Mouse (Mus musculus) midbrain, embryonic 12.5 days (tissue): ENCODE data around the gene 2510039O18Rik. TPM values are rescaled to one million over a fixed set of nuclear protein-coding genes. Genes with fewer than 3 reads are reported as not detected.

Experiments used
- ATAC-seq: fragments of 200-750 bp; cut with Nextera tagmentation; 2 replicates; pipeline ENCODE4 v1.8.0; 2017; ENCODE audit warnings: low read depth, moderate TSS enrichment, moderate library complexity; ENCODE audit not compliant: low FRiP score
- H3K27ac ChIP-seq: fragments of 300-500 bp; sonication (generic); replicated peaks from 2 replicates; pipeline ENCODE4 v1.5.1; 2016; ENCODE audit warnings: mild to moderate bottlenecking
- H3K27me3 ChIP-seq: fragments of 300-500 bp; sonication (generic); 2 replicates; pipeline ENCODE4 v1.6.1; 2016; ENCODE audit warnings: mild to moderate bottlenecking
- H3K36me3 ChIP-seq: fragments of 300-500 bp; sonication (generic); 2 replicates; pipeline ENCODE4 v1.6.1; 2016
- H3K4me1 ChIP-seq: fragments of 300-500 bp; sonication (generic); 2 replicates; pipeline ENCODE4 v1.6.1; 2016
- H3K4me2 ChIP-seq: fragments of 300-500 bp; sonication (generic); replicated peaks from 2 replicates; pipeline ENCODE4 v1.6.1; 2016; ENCODE audit warnings: mild to moderate bottlenecking, moderate library complexity
- H3K4me3 ChIP-seq: fragments of 300-500 bp; sonication (generic); 2 replicates; pipeline ENCODE4 v1.5.1; 2016; ENCODE audit warnings: mild to moderate bottlenecking
- H3K9ac ChIP-seq: fragments of 300-500 bp; sonication (generic); replicated peaks from 2 replicates; pipeline ENCODE4 v1.6.1; 2016; ENCODE audit warnings: mild to moderate bottlenecking, moderate library complexity
- H3K9me3 ChIP-seq: fragments of 300-500 bp; sonication (generic); 2 replicates; pipeline ENCODE4 v1.6.1; 2016; ENCODE audit warnings: mild to moderate bottlenecking
- WGBS: fragments of 180-500 bp; shearing (Covaris S2); methylation state at CpG from one replicate; pipeline ENCODE4 v1.1.7; 2016; 5-methylcytosine and 5-hydroxymethylcytosine counted together
- polyA plus RNA-seq: library from polyadenylated mRNA; unstranded; fragments of >200 nt; fragmentation: Nextera tagmentation; extraction: Ambion mirVana; gene quantifications from 2 replicates; pipeline ENCODE4 v1.2.1, GENCODE M21; 2016

Gene 2510039O18Rik
- polyA plus RNA-seq, 1 experiment from 2014 or later = 21.2 TPM

- 0 out of 2 replicates have a peak, but pooled peaks cover 10% of the 10 kb centered on the region for H3K27me3 ChIP-seq
- H3K27ac ChIP-seq = no peak overlapping the region
- no peaks in the 10 kb centered on the region for H3K9me3 ChIP-seq
- no peak overlapping the region for H3K4me3 ChIP-seq
- peaks cover 23% of the 10 kb centered on the region for H3K4me1 ChIP-seq
- H3K9ac ChIP-seq = no peak overlapping the region; the same call in 1 of the 2 replicates
- no peak overlapping the region for H3K4me2 ChIP-seq
- 41% methylated on average over 5 of the region's 5 CpGs for WGBS
- no peaks in the 10 kb centered on the region for H3K36me3 ChIP-seq
- ATAC-seq = no peak
Measured at GRCm38 (mm10) chr4:147937486-147937885, 3.2 kb upstream of the 2510039O18Rik start.

DNA sequence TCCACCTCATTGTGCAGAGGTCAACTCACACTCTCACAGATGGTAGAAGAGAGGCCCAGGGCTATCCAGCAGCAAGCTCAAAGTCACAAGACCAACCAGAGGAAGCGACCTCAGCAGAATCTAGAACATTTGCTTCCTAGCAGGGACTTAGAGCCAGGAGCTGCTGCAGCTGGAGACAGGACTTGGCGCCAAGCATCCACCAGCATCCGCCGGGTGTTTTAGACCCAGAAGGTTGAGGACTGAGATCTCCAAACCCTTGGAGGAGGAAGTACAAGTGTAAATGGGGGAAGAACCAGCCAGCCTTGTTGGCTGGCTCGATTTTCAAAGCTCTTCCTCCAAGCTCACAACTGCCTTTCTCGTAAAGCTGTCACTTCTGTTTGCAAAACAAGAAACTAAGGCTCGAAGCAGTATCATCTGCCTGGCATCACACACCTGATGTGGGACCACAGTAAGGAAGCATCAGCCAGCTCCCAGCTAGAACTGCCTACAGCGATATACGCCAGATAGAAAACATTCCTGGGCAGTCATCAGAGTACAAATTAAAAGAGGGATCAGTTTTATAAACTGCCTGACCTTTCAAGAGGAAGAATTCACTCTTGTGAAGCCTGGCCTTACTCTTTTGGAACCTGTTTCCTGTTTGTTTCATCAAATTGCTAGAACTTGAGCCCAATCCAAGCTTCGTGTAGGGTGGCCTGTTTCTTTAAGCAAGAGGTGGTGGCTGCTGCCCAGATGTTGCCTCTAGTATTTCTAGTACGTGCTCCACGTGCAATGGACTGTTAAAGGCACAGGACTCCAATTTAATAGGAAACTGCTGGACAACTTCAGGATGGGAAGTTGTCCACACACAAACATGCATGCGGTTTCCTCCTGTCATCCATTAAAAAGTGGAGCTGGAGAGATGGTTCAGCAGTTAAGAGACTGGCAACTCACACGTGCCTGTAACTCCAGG, 2.3 kb upstream of the 2510039O18Rik start:
- Histone ChIP-seq H3K27ac (no peak overlapping the region), H3K9ac (no peak overlapping the region), H3K36me3 (0 out of 2 replicates have a peak, but pooled peaks cover under 1% of the 10 kb centered on the region), H3K9me3 (no peaks in the 10 kb centered on the region), H3K27me3 (0 out of 2 replicates have a peak, but pooled peaks cover 10% of the 10 kb centered on the region), H3K4me2 (no peak overlapping the region), H3K4me1 (peaks cover 33% of the 10 kb centered on the region), H3K4me3 (no peak overlapping the region)
- no peak for ATAC-seq
- WGBS = 80% methylated on average over 14 of the region's 14 CpGs

DNA sequence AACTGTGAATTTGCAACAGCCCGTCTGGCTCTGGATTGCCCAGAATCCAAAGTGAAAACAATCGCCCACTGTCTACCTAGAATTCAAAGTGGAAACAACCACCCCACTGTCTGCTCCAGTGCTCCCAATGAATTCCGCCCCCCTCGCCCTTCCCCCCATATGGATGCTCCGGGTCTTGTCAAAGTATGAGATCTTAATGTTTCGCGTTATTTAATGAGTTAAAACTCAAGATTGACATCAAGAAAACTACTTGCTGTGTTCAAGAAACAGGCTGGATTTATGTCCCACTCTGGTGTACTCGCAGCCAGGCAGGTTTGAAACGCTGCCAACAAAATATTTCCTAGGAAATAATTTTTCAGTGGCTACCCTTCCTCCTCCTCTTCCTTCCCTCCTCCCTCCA, 584 bp upstream of the 2510039O18Rik start:
- Histone ChIP-seq H3K4me3 (no peak overlapping the region), H3K36me3 (peaks cover 17% of the 10 kb centered on the region), H3K27ac (peak overlapping the region; percentile 63; the same call in 1 of the 2 replicates), H3K4me1 (peaks cover 33% of the 10 kb centered on the region), H3K9me3 (no peaks in the 10 kb centered on the region), H3K9ac (no peak overlapping the region), H3K27me3 (0 out of 2 replicates have a peak, but pooled peaks cover 10% of the 10 kb centered on the region), H3K4me2 (peak overlapping the region; percentile 100)
- WGBS = 63% methylated on average over 9 of the region's 9 CpGs
- ATAC-seq = 0 out of 2 replicates have a peak, but pooled peaks have one; percentile 17

- WGBS = 9% methylated on average over 74 of the region's 88 CpGs
- Histone ChIP-seq H3K27ac (peak overlapping the region; percentile 56; the same call in 1 of the 2 replicates), H3K4me3 (peak overlapping the region; percentile 93), H3K4me1 (peaks cover 33% of the 10 kb centered on the region), H3K4me2 (peak overlapping the region; percentile 100), H3K27me3 (0 out of 2 replicates have a peak, but pooled peaks cover 10% of the 10 kb centered on the region), H3K36me3 (peaks cover 29% of the 10 kb centered on the region), H3K9ac (peak overlapping the region; percentile 92), H3K9me3 (no peaks in the 10 kb centered on the region)
- no peak; the same call in 1 of the 2 replicates for ATAC-seq
Measured at GRCm38 (mm10) chr4:147941045-147942020, 638 bp downstream of the 2510039O18Rik start.

GRCm38 (mm10) chr4:147943005-147943404, 2.3 kb downstream of the 2510039O18Rik start:
- peaks cover 45% of the 10 kb centered on the region for H3K36me3 ChIP-seq
- ATAC-seq = no peak
- WGBS = 100% methylated on average over 1 of the region's 1 CpGs

DNA sequence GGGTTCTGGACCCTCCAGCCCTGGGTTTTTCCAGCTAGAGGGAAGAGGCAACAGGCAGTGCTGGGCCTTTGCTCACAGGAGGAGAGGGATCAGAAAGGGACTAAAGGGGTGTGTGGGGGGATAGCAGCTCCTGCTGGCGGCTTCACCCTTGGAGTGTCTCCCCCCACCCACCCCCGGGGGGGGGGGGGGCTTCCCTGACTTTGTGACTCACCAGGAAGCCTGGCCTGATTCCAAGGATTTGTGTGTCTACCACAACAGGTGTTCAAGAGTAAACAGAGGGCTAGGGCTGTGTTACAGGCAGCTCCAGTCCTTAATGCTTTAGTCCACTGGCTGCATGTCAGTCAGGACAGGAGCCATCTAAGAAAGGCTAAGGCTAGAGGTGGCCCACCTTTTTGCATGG, 6.8 kb downstream of the 2510039O18Rik start:
- WGBS = 70% methylated on average over 2 of the region's 2 CpGs
- H3K9ac ChIP-seq = no peak overlapping the region
- ATAC-seq = no peak
- peaks cover 51% of the 10 kb centered on the region for H3K36me3 ChIP-seq
- no peak overlapping the region for H3K4me2 ChIP-seq
- H3K4me1 ChIP-seq = peaks cover 9% of the 10 kb centered on the region
- no peak overlapping the region for H3K27ac ChIP-seq
- H3K27me3 ChIP-seq = no peaks in the 10 kb centered on the region
- no peaks in the 10 kb centered on the region for H3K9me3 ChIP-seq
- no peak overlapping the region for H3K4me3 ChIP-seq

More at GRCm38 (mm10) chr4:147943005-147943404, 2.3 kb downstream of the 2510039O18Rik start:
- Histone ChIP-seq H3K4me2 (peak overlapping the region; percentile 100; the same call in 1 of the 2 replicates), H3K4me1 (peaks cover 28% of the 10 kb centered on the region), H3K4me3 (no peak overlapping the region), H3K27me3 (0 out of 2 replicates have a peak, but pooled peaks cover 5% of the 10 kb centered on the region), H3K9me3 (no peaks in the 10 kb centered on the region), H3K9ac (no peak overlapping the region), H3K27ac (no peak overlapping the region)

- Histone ChIP-seq H3K9ac (no peak overlapping the region), H3K9me3 (no peaks in the 10 kb centered on the region), H3K4me3 (no peak overlapping the region), H3K4me2 (no peak overlapping the region), H3K27me3 (no peaks in the 10 kb centered on the region), H3K27ac (no peak overlapping the region), H3K36me3 (peaks cover 2% of the 10 kb centered on the region; the same call in 1 of the 2 replicates), H3K4me1 (no peaks in the 10 kb centered on the region)
- 0 out of 2 replicates have a peak, but pooled peaks have one; percentile 38 for ATAC-seq
- WGBS = 9% methylated on average over 4 of the region's 4 CpGs
Measured at GRCm38 (mm10) chr4:147953590-147953989, 12.9 kb downstream of the 2510039O18Rik start.

DNA sequence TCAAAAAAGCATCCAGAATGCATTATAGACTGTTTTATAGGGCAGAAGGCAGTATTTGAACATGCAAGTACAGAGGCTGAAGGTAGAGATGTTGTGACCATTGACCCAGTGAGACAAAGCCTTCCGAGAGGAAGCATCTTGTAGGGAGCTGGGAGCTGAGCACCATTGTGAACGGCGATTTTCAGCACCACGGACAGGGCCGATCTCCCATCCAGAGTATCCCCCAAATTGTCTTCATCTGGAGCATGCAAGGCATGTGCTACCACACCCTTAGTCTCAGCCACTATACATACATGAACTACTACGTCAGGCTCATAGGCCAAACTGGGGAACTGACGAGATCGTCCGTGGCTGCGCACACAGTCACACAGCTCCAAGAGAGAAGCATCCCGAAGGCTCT, 16.4 kb downstream of the 2510039O18Rik start:
- no peak overlapping the region for H3K4me2 ChIP-seq
- H3K9me3 ChIP-seq = no peaks in the 10 kb centered on the region
- H3K4me1 ChIP-seq = no peaks in the 10 kb centered on the region
- no peak for ATAC-seq
- no peak overlapping the region for H3K9ac ChIP-seq
- WGBS = 44% methylated on average over 11 of the region's 11 CpGs
- no peak overlapping the region for H3K27ac ChIP-seq
- H3K36me3 ChIP-seq = no peaks in the 10 kb centered on the region
- no peak overlapping the region for H3K4me3 ChIP-seq
- H3K27me3 ChIP-seq = no peaks in the 10 kb centered on the region

DNA sequence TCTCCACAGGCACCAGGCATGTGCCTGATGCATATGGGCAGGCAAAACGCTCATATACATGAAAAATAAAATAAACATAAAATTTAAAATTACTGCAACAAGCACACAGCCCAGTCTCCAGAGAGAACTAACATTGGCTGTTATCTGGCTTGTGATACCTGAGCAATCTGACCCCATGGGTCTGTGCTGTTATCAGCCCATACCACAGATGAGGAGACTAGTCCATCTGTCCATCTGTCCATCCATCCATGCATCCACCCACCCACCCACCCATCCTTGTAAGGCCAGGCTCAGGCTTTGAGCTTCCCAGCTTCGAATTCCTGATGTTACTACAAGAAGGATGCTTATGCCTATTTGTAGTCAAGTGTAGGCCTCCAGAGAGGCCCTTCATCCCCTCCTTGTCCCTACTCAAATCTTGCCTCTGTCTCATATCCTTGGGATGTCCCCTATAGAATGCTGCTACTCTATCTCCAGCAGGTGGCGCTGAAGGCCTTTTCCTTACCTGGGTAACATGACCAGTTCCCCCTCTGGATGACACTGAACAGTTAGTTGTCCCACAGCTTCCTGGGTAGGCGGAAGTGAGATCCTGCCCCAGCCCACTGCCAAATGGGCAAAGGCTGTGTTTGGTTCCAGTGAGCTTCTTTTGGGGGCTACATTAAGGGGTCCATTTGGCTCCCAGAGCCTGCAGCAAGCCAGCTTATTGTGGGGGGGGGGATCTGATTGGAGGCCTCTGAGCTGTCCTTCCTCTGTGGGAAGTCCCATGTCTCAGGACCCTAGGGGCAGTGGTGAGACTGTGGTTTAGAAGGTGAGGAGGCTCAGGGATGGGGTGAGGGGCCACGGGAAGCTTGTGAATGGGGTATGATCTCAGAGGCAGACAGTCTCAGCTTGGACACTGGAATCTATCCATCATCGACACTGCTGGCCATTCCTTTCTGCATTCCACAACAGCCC, 19.5 kb downstream of the 2510039O18Rik start:
- ATAC-seq = peak; percentile 71
- 54% methylated on average over 6 of the region's 6 CpGs for WGBS
- H3K27me3 ChIP-seq = no peaks in the 10 kb centered on the region
- no peak overlapping the region for H3K27ac ChIP-seq
- no peak overlapping the region for H3K9ac ChIP-seq
- no peaks in the 10 kb centered on the region for H3K36me3 ChIP-seq
- no peak overlapping the region for H3K4me2 ChIP-seq
- no peak overlapping the region for H3K4me3 ChIP-seq
- H3K4me1 ChIP-seq = no peaks in the 10 kb centered on the region
- H3K9me3 ChIP-seq = no peaks in the 10 kb centered on the region

- H3K4me1 ChIP-seq = no peaks in the 10 kb centered on the region
- no peaks in the 10 kb centered on the region for H3K9me3 ChIP-seq
- H3K27ac ChIP-seq = no peak overlapping the region
- H3K9ac ChIP-seq = no peak overlapping the region
- no peak for ATAC-seq
- H3K4me3 ChIP-seq = no peak overlapping the region
- no peaks in the 10 kb centered on the region for H3K36me3 ChIP-seq
- H3K27me3 ChIP-seq = no peaks in the 10 kb centered on the region
- 65% methylated on average over 6 of the region's 6 CpGs for WGBS
- no peak overlapping the region for H3K4me2 ChIP-seq
Measured at GRCm38 (mm10) chr4:147962781-147963180, 22.1 kb downstream of the 2510039O18Rik start.
